Mouse (Mus musculus) C2C12 (cell line): ENCODE data around the gene Macc1. TPM values are rescaled to one million over a fixed set of nuclear protein-coding genes. Genes with fewer than 3 reads are reported as not detected.
A peak's percentile ranks its signal among the peaks of the same experiment; 100 is the strongest.

ENCODE experiments used
- H3K27me3 ChIP-seq: one replicate; pipeline ENCODE4 v1.6.1; 2011; ENCODE audit not compliant: control insufficient read depth, insufficient read depth, insufficient read length
- H3K36me3 ChIP-seq: one replicate; pipeline ENCODE4 v1.6.1; 2011; ENCODE audit not compliant: control insufficient read depth, insufficient read depth
- H3K4me3 ChIP-seq: one replicate; pipeline ENCODE4 v1.5.1; 2011; ENCODE audit warnings: mild to moderate bottlenecking, control low read depth; ENCODE audit not compliant: poor library complexity, insufficient read depth, severe bottlenecking
- H3K79me2 ChIP-seq: one replicate; pipeline ENCODE4 v1.6.1; 2011; ENCODE audit not compliant: control insufficient read depth, insufficient read depth
- H3K79me3 ChIP-seq: one replicate; pipeline ENCODE4 v1.6.1; 2011; ENCODE audit warnings: low read depth, control low read depth
- H3ac ChIP-seq: one replicate; pipeline ENCODE3; 2011; ENCODE audit warnings: low read depth; ENCODE audit not compliant: control insufficient read depth, insufficient read length
- CEBPB ChIP-seq: IDR thresholded peaks from one replicate; pipeline ENCODE4 v1.6.1; 2011; ENCODE audit warnings: low read depth, mild to moderate bottlenecking, control low read depth, moderate library complexity
- CTCF ChIP-seq: IDR thresholded peaks from one replicate; pipeline ENCODE4 v1.5.1; 2011; ENCODE audit not compliant: control insufficient read depth, insufficient read depth, insufficient read length
- FOSL1 ChIP-seq: IDR thresholded peaks from one replicate; pipeline ENCODE4 v1.8.0; 2011; ENCODE audit warnings: mild to moderate bottlenecking, low read length; ENCODE audit not compliant: poor library complexity, insufficient read depth, severe bottlenecking
- MAX ChIP-seq: IDR thresholded peaks from one replicate; pipeline ENCODE4 v1.6.1; 2011; ENCODE audit warnings: mild to moderate bottlenecking, control low read depth
- MYOD1 ChIP-seq: IDR thresholded peaks from one replicate; pipeline ENCODE4 v1.6.1; 2011; ENCODE audit warnings: low read depth; ENCODE audit not compliant: control insufficient read depth, insufficient read length
- MYOG ChIP-seq: IDR thresholded peaks from one replicate; pipeline ENCODE4 v1.6.1; 2011; ENCODE audit not compliant: control insufficient read depth, insufficient read length; ENCODE audit errors: extremely low read depth
- USF1 ChIP-seq: IDR thresholded peaks from one replicate; pipeline ENCODE4 v1.6.1; 2011; ENCODE audit warnings: low read depth, mild to moderate bottlenecking, control low read depth, moderate library complexity
- polyA plus RNA-seq: library from polyadenylated mRNA; unstranded; fragments of >200 nt; fragmentation: generic; extraction: Trizol; gene quantifications from one replicate; pipeline ENCODE4 v1.2.1, GENCODE M21; 2012; ENCODE audit warnings: missing spikeins

The Macc1 gene
- polyA plus RNA-seq, 1 experiment, result 0.39 TPM

GRCm38 (mm10) chr12:119440720-119441119, 126.7 kb downstream of the Macc1 start:
- H3K27me3 ChIP-seq, result no peaks in the 10 kb centered on the region
- H3K4me3 ChIP-seq, result no peak overlapping the region
- H3K79me3 ChIP-seq, result no peaks in the 10 kb centered on the region
- no peak overlapping the region for H3ac ChIP-seq
- no peaks in the 10 kb centered on the region for H3K79me2 ChIP-seq
- no peak for TF ChIP-seq FOSL1
- TF ChIP-seq CEBPB, result peak; percentile 80
- H3K36me3 ChIP-seq, result no peaks in the 10 kb centered on the region

DNA sequence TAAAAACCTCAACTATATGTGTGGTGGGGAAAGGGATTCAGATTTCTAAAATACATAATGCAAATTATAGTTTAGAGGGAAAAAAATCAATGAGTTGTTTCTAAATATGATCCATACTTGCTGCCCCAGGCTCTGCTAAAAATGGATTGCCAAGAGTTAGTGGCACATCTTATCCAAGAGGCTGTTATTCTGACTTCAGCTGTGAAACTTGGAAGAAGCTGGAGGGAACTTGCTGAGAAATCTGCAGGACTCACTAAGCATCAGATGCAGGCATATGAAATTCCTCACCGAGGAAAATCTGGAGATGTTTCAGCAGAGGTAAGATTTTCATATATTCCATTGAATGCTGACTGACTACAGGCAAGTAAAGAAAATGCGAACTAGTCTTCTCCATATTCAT, 136.0 kb downstream of the Macc1 start:
- no peak overlapping the region for H3ac ChIP-seq
- no peak overlapping the region for H3K4me3 ChIP-seq
- no peaks in the 10 kb centered on the region for H3K27me3 ChIP-seq
- no peaks in the 10 kb centered on the region for H3K79me2 ChIP-seq
- TF ChIP-seq FOSL1, result no peak
- no peak for TF ChIP-seq MYOD1
- no peak for TF ChIP-seq MAX
- no peak for TF ChIP-seq CTCF
- no peak for TF ChIP-seq CEBPB
- TF ChIP-seq USF1, result no peak
- no peak for TF ChIP-seq MYOG
- no peaks in the 10 kb centered on the region for H3K36me3 ChIP-seq
- no peaks in the 10 kb centered on the region for H3K79me3 ChIP-seq

DNA sequence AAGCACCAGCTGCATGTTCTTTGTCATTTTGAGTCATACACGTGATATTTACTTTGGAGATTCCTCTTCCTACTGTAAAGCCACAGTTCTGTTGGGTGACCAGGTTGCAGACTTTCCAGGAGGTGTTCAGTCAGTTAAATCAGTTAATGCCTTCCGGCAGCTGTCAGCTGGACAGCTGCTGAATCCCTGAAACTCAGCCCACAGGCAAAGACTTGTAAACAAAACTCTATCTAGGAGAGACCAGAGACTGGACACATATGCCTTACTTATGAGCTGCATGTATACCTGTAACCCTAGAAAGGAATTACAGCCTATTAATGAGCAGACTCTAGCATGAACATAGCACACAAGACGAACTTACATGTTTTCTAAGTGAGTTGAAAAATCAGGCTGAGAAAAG, 137.2 kb downstream of the Macc1 start:
- TF ChIP-seq MYOD1 (peak; percentile 87), USF1 (no peak)
- no peaks in the 10 kb centered on the region for H3K79me2 ChIP-seq
- no peaks in the 10 kb centered on the region for H3K36me3 ChIP-seq
- H3K4me3 ChIP-seq, result no peak overlapping the region
- H3K79me3 ChIP-seq, result no peaks in the 10 kb centered on the region
- no peaks in the 10 kb centered on the region for H3K27me3 ChIP-seq
- H3ac ChIP-seq, result no peak overlapping the region

GRCm38 (mm10) chr12:119454076-119454475, 140.0 kb downstream of the Macc1 start:
- Histone ChIP-seq H3K4me3 (no peak overlapping the region), H3K79me3 (no peaks in the 10 kb centered on the region), H3K36me3 (no peaks in the 10 kb centered on the region), H3ac (no peak overlapping the region), H3K79me2 (no peaks in the 10 kb centered on the region), H3K27me3 (no peaks in the 10 kb centered on the region)
- no peak for TF ChIP-seq MAX
- no peak for TF ChIP-seq CEBPB
- TF ChIP-seq FOSL1, result no peak

GRCm38 (mm10) chr12:119464040-119464939, 150.2 kb downstream of the Macc1 start:
- H3K27me3 ChIP-seq, result no peaks in the 10 kb centered on the region
- H3ac ChIP-seq, result no peak overlapping the region
- TF ChIP-seq CTCF (no peak), MAX (no peak), MYOG (no peak), USF1 (no peak), MYOD1 (no peak), CEBPB (no peak), FOSL1 (no peak)
- H3K79me3 ChIP-seq, result no peaks in the 10 kb centered on the region
- H3K79me2 ChIP-seq, result no peaks in the 10 kb centered on the region
- H3K4me3 ChIP-seq, result no peak overlapping the region
- no peaks in the 10 kb centered on the region for H3K36me3 ChIP-seq

GRCm38 (mm10) chr12:119464940-119465245, 150.8 kb downstream of the Macc1 start:
- Histone ChIP-seq H3K79me3 (no peaks in the 10 kb centered on the region), H3ac (no peak overlapping the region), H3K4me3 (no peak overlapping the region), H3K27me3 (no peaks in the 10 kb centered on the region), H3K79me2 (no peaks in the 10 kb centered on the region), H3K36me3 (no peaks in the 10 kb centered on the region)
- TF ChIP-seq MYOD1 (no peak), CTCF (no peak), FOSL1 (no peak), MAX (no peak), MYOG (no peak), CEBPB (no peak)

- Histone ChIP-seq H3K79me3 (no peaks in the 10 kb centered on the region), H3K36me3 (no peaks in the 10 kb centered on the region), H3K4me3 (no peak overlapping the region), H3K79me2 (no peaks in the 10 kb centered on the region), H3ac (no peak overlapping the region), H3K27me3 (no peaks in the 10 kb centered on the region)
- no peak for TF ChIP-seq CTCF
- TF ChIP-seq CEBPB, result no peak
- no peak for TF ChIP-seq MYOG
- no peak for TF ChIP-seq MYOD1
Measured at GRCm38 (mm10) chr12:119467656-119468055, 153.6 kb downstream of the Macc1 start.
